Mouse (Mus musculus) R1 (cell line): ENCODE measurements around the gene Ccdc180.

ENCODE experiments used
- DNase-seq: peaks from one replicate; pipeline ENCODE4 v3.0.0-alpha.2; 2018; ENCODE audit warnings: low read depth, low spot score

Ccdc180 gene

GRCm38 (mm10) chr4:45890066-45890761 lies at the start of gene Ccdc180:
TSS of gene Ccdc180 (plus strand) at chr4:45890303.
- DNase-seq = peak; percentile 89

GRCm38 (mm10) chr4:45844355-45844754 lies 45.7 kb upstream of the Ccdc180 start:
- DNase-seq = peak; percentile 80

- DNase-seq = no peak
These were observed 43.8 kb upstream of the Ccdc180 start for GRCm38 (mm10) chr4:45846263-45846662.

GRCm38 (mm10) chr4:45848109-45848824 lies 41.8 kb upstream of the Ccdc180 start, which contains the start of gene Stra6l:
TSS of gene Stra6l (plus strand) at chr4:45848664.
- no peak for DNase-seq

- DNase-seq = no peak
These were observed 41.3 kb upstream of the Ccdc180 start for GRCm38 (mm10) chr4:45848825-45849156.

- DNase-seq = peak; percentile 35
These were observed 40.7 kb upstream of the Ccdc180 start for GRCm38 (mm10) chr4:45849419-45849818.

- no peak for DNase-seq
These were observed 38.5 kb upstream of the Ccdc180 start for GRCm38 (mm10) chr4:45851640-45852051.

- no peak for DNase-seq
These were observed 36.4 kb upstream of the Ccdc180 start for GRCm38 (mm10) chr4:45853496-45854246.

- peak; percentile 73 for DNase-seq
These were observed 34.2 kb upstream of the Ccdc180 start for GRCm38 (mm10) chr4:45855803-45856424.

GRCm38 (mm10) chr4:45861160-45861559 lies 28.9 kb upstream of the Ccdc180 start:
- no peak for DNase-seq

GRCm38 (mm10) chr4:45867416-45867815 lies 22.7 kb upstream of the Ccdc180 start:
- DNase-seq = peak; percentile 72

- peak; percentile 33 for DNase-seq
These were observed 20.9 kb upstream of the Ccdc180 start for GRCm38 (mm10) chr4:45869021-45869815.

GRCm38 (mm10) chr4:45872147-45872546 lies 18.0 kb upstream of the Ccdc180 start:
- DNase-seq = no peak

- peak; percentile 64 for DNase-seq
These were observed 11.2 kb upstream of the Ccdc180 start for GRCm38 (mm10) chr4:45878929-45879328.

GRCm38 (mm10) chr4:45882521-45882920 lies 7.6 kb upstream of the Ccdc180 start:
- DNase-seq = no peak

GRCm38 (mm10) chr4:45883250-45883649 lies 6.9 kb upstream of the Ccdc180 start:
- DNase-seq = no peak

GRCm38 (mm10) chr4:45889487-45889886 lies 616 bp upstream of the Ccdc180 start:
- DNase-seq = no peak

- DNase-seq = peak; percentile 16
These were observed 6.5 kb downstream of the Ccdc180 start for GRCm38 (mm10) chr4:45896425-45897081.

- DNase-seq = no peak
These were observed 8.3 kb downstream of the Ccdc180 start for GRCm38 (mm10) chr4:45898413-45898812.

GRCm38 (mm10) chr4:45909256-45909655 lies 19.2 kb downstream of the Ccdc180 start:
- no peak for DNase-seq

GRCm38 (mm10) chr4:45909924-45910323 lies 19.8 kb downstream of the Ccdc180 start:
- DNase-seq = no peak
